Mouse (Mus musculus) inflammation-experienced regulatory T-cells, adult 6 months (primary cell): ENCODE results near the gene Ccn6. TPM values are rescaled to one million over a fixed set of nuclear protein-coding genes. Genes with fewer than 3 reads are reported as not detected.
"Not testable (repeated sequence)": the region's sequence is repeated elsewhere in the genome, so short reads cannot be mapped to it uniquely, and the experiment has no call there.

Source experiments
- ATAC-seq: one replicate; pipeline ENCODE4 v1.8.0; 2017
- polyA plus RNA-seq, 3 experiments: library from polyadenylated mRNA; unstranded; fragments of 100-300 nt; shearing (Covaris generic); gene quantifications; one replicate each; pipeline ENCODE4 v1.2.1; 2017

Gene Ccn6
- polyA plus RNA-seq: under 1 TPM in 1 of 3 experiments, not detected in 2; 0.34 TPM

DNA sequence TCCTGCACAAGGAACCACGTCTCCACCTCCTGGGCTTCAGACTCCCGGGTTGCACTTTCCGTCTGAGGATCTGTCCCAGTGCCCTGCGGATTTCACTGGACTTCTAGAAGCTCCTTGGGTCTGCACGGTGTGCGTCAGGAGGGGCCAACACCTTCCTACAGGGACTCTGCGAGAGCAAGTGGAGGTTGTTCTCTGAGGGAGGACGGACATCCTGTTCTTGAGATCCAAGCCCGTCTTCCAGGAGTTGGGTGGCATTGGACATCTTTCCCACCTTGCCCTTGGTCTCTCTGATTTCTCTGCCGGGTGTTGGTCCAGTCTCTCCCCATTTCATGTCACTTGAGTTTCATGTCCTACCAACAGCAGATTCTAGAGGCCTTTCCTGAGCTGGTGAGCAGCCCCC lies at the start of gene Ccn6:
Ccn6 (minus strand) TSS at position 101 of the 400 bp plus-strand sequence.
- no peak for ATAC-seq

DNA sequence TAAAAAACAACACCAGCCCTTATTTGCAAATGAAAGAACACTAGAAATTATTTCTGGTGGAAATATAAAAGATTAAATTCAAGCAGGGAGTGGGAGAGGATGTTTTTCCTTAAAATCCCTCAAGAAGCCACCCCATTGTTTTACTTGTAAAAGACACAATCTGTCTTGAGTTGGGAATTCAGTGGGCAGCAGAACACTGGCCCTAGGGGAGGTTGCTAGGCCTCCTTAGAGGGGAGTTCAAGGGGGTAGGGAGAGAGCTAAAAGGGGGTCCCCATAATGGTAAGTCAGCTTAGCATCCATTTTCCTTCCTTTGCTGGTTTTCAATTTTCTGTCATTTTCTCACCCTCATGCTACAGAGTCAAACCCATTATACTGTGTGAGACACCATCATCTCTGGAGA lies 46.4 kb upstream of the Ccn6 start:
- no peak for ATAC-seq

GRCm38 (mm10) chr10:39209161-39210025 lies 45.8 kb upstream of the Ccn6 start:
- no peak for ATAC-seq

- no peak for ATAC-seq
These were observed 45.1 kb upstream of the Ccn6 start for GRCm38 (mm10) chr10:39208712-39209111.

DNA sequence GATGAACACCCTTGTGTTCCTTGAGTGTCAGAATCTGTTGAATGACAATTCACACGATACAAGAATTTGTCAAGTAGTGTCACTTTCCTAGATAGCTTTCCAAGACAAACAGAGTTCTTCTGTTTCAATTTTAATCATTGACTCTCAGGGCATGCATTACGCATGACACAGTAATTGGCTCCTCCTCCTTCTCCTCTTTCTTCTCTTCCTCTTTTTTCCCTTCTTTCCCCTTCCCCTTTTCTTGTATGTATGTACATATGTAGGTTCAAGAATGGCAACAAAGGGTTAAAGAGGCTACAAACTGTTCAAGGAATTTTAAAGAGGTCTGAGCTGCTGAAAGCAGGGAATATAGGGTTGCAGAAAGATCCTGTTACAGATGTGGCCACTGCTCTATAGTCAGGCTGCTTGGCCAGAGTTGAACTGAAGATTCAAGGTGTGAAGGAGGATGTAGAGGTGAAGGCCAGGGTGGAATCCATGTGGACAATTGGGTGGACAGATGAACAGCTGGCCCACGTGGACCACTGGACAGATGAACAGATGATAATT lies 43.8 kb upstream of the Ccn6 start:
- no peak for ATAC-seq

GRCm38 (mm10) chr10:39202490-39202889 lies 38.9 kb upstream of the Ccn6 start:
- no peak for ATAC-seq

- ATAC-seq: not testable (repeated sequence)
These were observed 34.6 kb upstream of the Ccn6 start for GRCm38 (mm10) chr10:39198216-39198615.

DNA sequence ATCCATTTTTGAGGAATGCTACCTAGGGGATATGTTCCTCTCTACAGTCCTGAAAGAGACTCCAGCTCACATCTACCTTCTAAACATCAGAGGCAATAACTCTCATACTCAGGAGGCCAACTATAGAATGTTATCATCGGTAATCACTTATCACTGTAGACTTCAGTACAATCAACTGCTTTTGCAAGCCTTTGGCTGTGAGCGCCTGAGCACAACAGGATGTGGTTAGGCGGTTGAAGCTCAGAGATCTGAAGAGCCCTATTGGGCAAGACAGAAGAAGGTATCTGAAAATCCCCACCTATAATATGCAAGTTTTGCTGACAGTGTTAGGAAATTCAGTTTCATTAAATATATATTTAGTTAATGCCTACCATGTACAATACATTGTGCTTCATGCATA lies 29.1 kb upstream of the Ccn6 start:
- peak; percentile 98 for ATAC-seq

DNA sequence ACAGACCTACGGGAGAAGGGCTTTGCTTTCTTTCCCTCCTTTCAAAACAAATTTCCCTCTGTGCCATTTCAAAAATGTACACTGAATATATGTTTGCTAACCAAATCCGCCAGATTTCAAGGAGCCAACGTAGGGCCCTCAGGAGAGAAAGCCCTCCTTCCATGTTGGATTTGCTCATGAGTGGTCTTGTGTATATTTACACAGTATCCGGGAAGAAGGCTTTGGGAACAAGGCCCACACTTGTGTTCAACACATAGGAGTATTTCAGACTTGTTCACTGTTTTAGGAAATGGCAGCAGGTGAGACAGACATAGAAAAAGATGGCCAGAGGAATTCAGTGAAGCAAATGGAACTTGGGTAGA lies 21.9 kb upstream of the Ccn6 start:
- ATAC-seq: no peak

GRCm38 (mm10) chr10:39184864-39185544 lies 21.4 kb upstream of the Ccn6 start:
- no peak for ATAC-seq

DNA sequence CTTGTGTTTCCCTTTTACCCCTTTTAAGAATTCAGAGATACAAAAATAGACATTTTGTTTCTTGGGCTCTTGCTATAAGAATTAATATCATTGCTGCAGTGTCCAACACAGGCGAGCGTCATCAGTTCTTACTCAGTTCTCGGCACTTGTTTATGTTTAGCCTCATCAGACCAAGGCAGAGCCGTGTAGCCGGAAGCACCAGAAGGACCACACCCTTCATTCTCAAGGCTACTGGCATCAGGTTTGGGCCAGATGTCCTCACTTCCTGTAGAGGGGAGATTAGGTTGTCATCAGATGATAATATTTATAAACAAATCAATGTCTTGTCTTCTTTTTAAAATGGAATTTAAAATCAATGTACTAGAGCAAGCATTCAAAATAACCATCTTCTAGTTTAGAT lies 13.4 kb upstream of the Ccn6 start:
- no peak for ATAC-seq

DNA sequence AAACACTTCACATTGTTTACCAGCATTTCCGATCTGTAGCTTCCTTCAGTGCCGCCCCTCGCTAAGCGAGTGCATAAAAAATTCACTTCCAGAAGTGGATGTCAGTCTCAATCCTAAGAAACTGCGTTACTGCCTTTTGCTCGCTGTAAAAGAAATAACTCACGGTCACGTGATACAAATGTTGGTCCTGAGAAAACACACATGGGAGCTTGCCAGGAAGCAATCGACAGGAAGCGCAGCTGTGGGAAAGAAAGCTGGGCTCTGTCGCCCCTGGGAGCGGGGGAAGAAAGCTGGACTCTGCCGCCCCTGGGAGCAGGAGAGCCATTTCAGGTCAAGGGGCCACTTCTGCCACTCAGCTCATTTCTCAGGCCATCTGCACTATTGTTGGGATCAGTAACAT lies 9.5 kb upstream of the Ccn6 start:
- ATAC-seq: no peak

- ATAC-seq: no peak
These were observed 8.9 kb upstream of the Ccn6 start for GRCm38 (mm10) chr10:39172540-39172931.

- peak; percentile 86 for ATAC-seq
These were observed 8.3 kb upstream of the Ccn6 start for GRCm38 (mm10) chr10:39171603-39172539.

DNA sequence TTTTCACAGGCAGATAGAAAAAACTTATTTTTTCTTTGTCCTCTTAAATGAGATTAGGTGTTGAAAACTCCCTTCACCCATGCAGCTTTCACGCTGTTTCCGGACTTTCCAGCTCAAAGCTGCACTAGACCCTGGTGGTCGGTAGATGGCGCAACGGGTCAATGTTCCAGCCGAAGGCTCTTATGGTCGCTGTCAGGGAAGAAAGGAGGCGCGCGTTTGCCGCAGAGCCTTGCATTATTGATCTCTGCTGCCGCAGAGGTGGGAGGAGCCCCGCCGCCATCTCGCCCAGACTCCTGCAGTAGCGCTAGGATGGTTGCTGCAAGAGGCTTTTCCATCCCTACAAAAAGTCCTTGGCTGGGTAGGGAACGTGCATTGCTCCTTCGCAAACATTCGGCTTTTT lies 7.5 kb upstream of the Ccn6 start:
- ATAC-seq: peak; percentile 81

DNA sequence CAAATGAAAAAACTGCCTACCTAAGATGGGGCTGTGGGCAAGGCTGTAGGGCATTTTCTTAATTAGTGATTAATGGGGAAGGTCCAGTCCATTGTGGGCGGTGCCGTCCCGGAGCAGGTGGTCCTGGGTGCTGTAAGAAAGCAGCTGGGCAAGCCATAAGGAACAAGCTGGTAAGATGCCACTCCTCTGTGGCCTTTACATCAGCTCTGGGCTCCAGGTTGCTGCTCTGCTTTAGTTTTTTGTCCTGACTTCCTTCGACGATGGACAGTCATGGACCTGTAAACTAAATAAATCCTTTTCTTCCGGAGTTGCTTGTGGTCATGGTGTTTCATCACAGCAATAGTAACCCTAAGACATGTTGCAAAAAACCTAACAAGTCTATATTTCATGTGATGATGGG lies 7.1 kb upstream of the Ccn6 start:
- ATAC-seq: no peak

DNA sequence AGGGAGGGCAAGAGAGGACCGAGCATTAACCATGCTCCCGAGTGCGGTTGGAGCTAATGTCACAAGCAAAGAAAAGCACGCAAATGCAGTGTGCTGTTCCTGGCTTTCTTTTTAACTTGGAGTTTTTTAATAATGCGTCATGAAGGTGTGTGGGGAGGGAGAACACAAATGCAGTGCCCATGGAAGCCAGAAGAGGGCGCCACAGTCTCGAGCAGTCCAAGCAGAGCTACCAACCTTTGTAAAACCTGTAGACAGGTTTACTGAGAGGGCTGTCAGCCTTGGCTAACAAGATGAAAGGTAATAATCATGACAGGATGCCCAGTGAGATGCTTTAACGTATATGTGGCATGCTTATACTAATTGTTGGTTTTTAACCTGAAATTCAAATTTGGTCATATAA lies 6.6 kb upstream of the Ccn6 start:
- ATAC-seq: peak; percentile 21

DNA sequence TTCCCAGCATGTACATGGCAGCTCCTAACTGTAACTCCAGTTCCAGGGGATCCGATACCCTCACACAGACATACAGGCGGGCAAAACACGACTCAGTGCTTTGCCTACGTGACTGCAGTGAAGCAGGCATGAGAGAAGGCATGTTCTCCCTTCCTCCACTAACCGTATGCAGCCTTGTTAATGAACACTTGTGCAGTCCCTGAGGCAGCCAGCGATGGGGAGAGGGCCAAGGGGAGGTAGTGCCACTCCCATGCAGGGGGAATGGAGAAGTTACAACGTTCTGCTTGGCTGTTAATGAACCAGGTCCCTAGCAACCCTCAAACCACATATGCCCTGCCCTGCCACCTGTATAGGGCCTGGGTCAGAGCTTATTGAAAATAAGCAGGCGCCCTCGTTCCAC lies 6.0 kb upstream of the Ccn6 start:
- no peak for ATAC-seq

DNA sequence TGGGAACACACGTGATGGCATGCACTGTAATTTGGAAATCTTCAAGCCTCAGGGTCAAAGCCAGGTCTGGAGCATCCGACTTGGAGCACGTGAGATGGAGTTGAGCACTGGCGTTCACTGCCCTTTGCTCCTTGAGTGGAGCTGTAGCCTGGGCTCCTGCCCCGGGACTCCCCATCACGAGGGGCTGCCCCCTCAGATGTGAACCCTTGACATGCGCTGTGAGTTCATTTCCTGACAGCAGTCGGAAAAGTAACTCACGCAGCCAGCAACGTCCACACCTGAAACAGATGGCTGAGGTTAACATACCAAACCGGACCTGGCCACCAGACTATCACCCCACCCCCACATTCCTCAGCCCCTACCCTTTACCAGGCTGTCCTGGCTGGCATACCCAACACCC lies 4.0 kb upstream of the Ccn6 start:
- ATAC-seq: no peak

- ATAC-seq: no peak
These were observed 2.1 kb upstream of the Ccn6 start for GRCm38 (mm10) chr10:39165632-39166115.

DNA sequence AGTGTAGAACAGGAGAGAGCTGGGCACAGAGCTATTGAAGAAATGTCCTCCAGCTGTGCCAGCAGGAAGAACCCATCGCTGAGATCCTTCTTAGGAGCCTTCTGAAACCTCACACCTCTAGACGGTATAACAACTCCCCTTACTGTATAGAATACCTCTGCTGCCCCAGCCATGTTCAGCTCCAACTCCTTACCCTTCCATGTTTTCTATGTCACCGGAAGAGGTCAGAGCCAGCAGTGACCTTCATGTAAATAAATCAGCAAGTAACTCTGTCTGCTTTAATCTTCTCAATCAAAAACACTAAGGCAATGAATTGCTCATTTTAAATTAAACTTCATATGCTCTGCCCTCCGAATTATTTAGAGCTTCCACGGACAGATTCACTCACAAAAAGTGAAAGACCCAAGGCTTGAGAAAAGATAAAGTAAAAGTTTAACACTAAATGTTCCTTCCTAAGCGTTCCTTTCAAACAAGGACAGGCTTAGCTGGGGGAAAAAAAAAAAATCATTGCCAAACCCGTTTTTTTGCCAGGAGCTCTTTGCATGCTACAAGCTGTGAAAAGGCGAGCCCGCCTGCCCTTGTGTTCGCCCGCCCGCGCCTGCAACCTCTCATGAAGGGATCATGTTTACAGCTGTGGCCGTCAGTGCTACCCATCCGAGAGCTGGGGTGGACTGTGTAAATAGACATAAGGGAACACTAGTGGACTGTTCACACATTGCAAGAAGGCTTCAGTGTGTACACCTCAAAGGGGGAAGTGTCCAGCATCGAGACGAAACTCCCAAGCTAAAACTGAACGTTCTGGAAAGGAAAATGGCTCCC lies 719 bp downstream of the Ccn6 start:
- ATAC-seq: no peak

DNA sequence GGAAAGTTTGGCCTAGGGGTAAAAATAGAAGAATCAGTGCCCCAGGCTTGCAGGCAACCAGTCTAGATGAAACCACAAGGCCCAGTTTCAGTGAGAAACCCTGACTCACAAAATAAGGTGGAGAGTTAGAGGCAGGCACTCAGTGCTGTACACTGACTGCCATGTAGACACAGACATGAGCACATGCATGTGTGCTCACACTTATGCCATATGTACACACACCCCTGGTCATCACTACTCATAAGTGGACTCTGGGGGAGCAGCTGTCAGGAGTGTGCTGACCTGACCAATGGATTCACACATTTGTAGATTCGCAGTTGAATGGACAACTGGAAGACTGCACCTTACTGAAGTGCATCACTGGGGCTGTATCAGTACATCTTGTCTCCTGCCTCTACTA lies 2.2 kb downstream of the Ccn6 start:
- ATAC-seq: no peak
